Mouse (Mus musculus) spleen, adult 2 months (tissue): ENCODE data around the gene Pcyt1b.

Source experiments
- CTCF ChIP-seq: fragments of 200-500 bp; IDR thresholded peaks from 2 replicates; pipeline ENCODE4 v1.5.1; 2011; ENCODE audit warnings: mild to moderate bottlenecking, inconsistent platforms; ENCODE audit not compliant: insufficient read depth, insufficient read length, insufficient replicate concordance; ENCODE audit errors: extremely low read depth
- POLR2A ChIP-seq: fragments of 200-500 bp; IDR thresholded peaks from 2 replicates; pipeline ENCODE4 v1.6.1; 2011; ENCODE audit warnings: low read depth, low read length, inconsistent platforms

GRCm38 (mm10) chrX:93644022-93644421, 10.6 kb upstream of the Pcyt1b start:
- TF ChIP-seq POLR2A (no peak), CTCF (no peak)
